Mouse (Mus musculus): ENCODE data around the gene Snph. TPM values are rescaled to one million over a fixed set of nuclear protein-coding genes. Genes with fewer than 3 reads are reported as not detected.

Snph gene
- polyA plus RNA-seq, 1 experiment = not detected

DNA sequence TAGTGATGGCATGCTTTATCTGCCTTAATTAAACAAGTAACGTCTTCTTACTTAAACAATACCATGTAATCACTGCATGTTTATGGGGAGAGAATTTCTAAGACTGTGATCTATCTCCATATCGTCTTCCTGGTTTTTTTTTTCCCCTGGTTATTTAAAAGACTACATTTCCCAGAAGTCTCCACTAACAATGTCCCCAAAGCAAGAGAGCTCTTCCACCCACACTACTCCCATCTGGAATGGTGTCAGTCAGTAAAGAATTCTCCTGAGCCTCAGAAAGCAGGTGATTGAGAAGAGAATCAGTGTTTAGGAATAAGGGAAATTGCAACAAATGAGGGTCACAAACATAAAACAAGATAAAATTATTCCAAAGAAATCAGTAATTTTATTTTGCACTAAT, 2.5 kb upstream of the Snph start:
- H3ac ChIP-seq (ENCODE audit: control insufficient read depth, insufficient read length) = no peak overlapping the region
- no peak overlapping the region for H3K4me3 ChIP-seq
- no peak for TF ChIP-seq CEBPB (IDR thresholded peaks at IDR 0.05; ENCODE audit: insufficient read depth, poor library complexity, severe bottlenecking)
- TF ChIP-seq SRF (IDR thresholded peaks at IDR 0.05; ENCODE audit: control insufficient read depth, insufficient read length, low read depth) = no peak
- no peak for TF ChIP-seq POLR2AphosphoS2 (IDR thresholded peaks at IDR 0.05; ENCODE audit: insufficient read length, low read depth)
- no peak for TF ChIP-seq POLR2A (IDR thresholded peaks at IDR 0.05; ENCODE audit: insufficient read length, low read depth)
- no peak for TF ChIP-seq USF1 (IDR thresholded peaks at IDR 0.05; ENCODE audit: low read depth)
- no peak for TF ChIP-seq MYOG (IDR thresholded peaks at IDR 0.05; ENCODE audit: control insufficient read depth in 1 of 3, insufficient read depth in 1 of 3, insufficient read length in 2 of 3, low read depth in 2 of 3)
- TF ChIP-seq MYOD1 (IDR thresholded peaks at IDR 0.05; ENCODE audit: control insufficient read depth in 1 of 3, insufficient read length in 2 of 3, low read depth in 2 of 3) = no peak
- no peak for TF ChIP-seq TCF12 (IDR thresholded peaks at IDR 0.05; ENCODE audit: insufficient read depth, poor library complexity, severe bottlenecking)
- no peak for TF ChIP-seq REST (IDR thresholded peaks at IDR 0.05; ENCODE audit: insufficient read depth, insufficient read length)
- TF ChIP-seq TCF3 (IDR thresholded peaks at IDR 0.05; ENCODE audit: insufficient read length, low read depth) = no peak
- TF ChIP-seq MAX (IDR thresholded peaks at IDR 0.05; ENCODE audit: low read depth) = no peak
- no peak for TF ChIP-seq E2F4 (IDR thresholded peaks at IDR 0.05; ENCODE audit: insufficient read depth)
- H3K4me2 ChIP-seq (ENCODE audit: low read depth) = no peak overlapping the region
- peaks cover 28% of the 10 kb centered on the region for H3K27me3 ChIP-seq (ENCODE audit: control insufficient read depth, insufficient read depth, insufficient read length)
- no peaks in the 10 kb centered on the region for H3K79me2 ChIP-seq (ENCODE audit: control insufficient read depth, insufficient read depth)
- no peaks in the 10 kb centered on the region for H3K36me3 ChIP-seq (ENCODE audit: control insufficient read depth, insufficient read depth)

DNA sequence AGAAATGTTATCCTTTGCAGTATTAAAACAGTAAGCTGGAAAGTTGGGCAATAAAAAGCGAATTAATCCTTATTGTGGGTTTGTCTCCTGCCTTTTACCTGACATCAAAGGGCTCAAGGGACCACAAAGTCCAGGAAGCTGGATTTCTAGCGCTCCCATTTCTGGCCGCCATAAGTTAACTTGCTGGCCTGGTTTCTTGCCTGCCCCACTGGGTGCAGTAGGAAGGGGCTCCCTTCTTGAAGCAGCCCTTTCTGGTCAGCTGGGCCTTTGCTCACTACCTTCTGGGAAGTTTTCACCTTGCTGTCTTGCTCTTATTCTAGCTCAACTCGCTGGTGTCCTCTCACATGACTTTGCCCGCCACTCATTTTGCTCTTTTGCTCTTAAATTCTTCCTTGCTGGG, 589 bp upstream of the Snph start:
- Histone ChIP-seq H3K4me2 (ENCODE audit: low read depth) (no peak overlapping the region), H3ac (ENCODE audit: control insufficient read depth, insufficient read length) (no peak overlapping the region), H3K79me2 (ENCODE audit: control insufficient read depth, insufficient read depth) (no peaks in the 10 kb centered on the region), H3K27me3 (ENCODE audit: control insufficient read depth, insufficient read depth, insufficient read length) (peaks cover 37% of the 10 kb centered on the region), H3K4me3 (no peak overlapping the region), H3K36me3 (ENCODE audit: control insufficient read depth, insufficient read depth) (no peaks in the 10 kb centered on the region)
- TF ChIP-seq SRF (IDR thresholded peaks at IDR 0.05; ENCODE audit: control insufficient read depth, insufficient read length, low read depth) (no peak), MYOD1 (IDR thresholded peaks at IDR 0.05; ENCODE audit: control insufficient read depth in 1 of 3, insufficient read length in 2 of 3, low read depth in 2 of 3) (no peak), TCF12 (IDR thresholded peaks at IDR 0.05; ENCODE audit: insufficient read depth, poor library complexity, severe bottlenecking) (no peak), USF1 (IDR thresholded peaks at IDR 0.05; ENCODE audit: low read depth) (no peak), REST (IDR thresholded peaks at IDR 0.05; ENCODE audit: insufficient read depth, insufficient read length) (no peak), MYOG (IDR thresholded peaks at IDR 0.05; ENCODE audit: control insufficient read depth in 1 of 3, insufficient read depth in 1 of 3, insufficient read length in 2 of 3, low read depth in 2 of 3) (no peak), POLR2A (IDR thresholded peaks at IDR 0.05; ENCODE audit: insufficient read length, low read depth) (no peak), CEBPB (IDR thresholded peaks at IDR 0.05; ENCODE audit: insufficient read depth, poor library complexity, severe bottlenecking) (no peak), MAX (IDR thresholded peaks at IDR 0.05; ENCODE audit: low read depth) (no peak)

DNA sequence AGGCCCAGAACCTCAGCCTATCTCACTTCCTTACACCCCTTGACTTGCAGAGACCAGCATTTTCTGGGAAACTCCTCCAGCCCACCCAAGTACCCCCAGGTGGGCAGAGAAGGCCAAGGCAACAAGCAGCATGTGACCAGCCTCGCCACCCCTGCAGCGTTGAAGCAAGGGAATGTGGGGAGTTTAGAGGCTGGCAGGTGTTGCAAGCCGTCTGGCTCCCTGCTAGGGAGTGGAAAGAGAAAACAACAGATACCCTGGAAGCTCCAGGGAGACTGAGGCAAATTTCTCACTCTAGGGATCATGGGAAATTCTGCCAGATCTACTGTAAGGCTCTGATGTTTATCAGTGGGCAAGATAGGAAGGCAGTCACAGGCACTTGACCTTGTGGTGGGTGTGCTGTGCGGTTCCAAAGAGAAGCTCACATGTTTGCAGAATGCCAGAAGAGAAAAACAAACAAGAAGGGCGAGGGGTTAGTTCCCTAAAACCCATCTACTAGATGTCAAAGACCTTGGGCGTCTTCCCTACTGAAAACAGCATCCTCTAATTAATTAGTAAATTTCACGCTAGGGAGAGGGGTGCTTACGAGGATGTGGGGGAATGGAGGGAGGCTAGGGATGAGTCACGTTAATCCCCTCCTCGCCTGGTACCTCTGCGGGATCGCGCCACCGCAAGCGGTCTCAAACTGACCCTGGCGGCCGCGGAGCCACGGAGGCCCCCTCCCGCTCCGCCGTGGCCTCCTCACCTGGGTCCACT, 811 bp downstream of the Snph start:
- Histone ChIP-seq H3ac (ENCODE audit: control insufficient read depth, insufficient read length) (no peak overlapping the region), H3K4me3 (no peak overlapping the region), H3K79me2 (ENCODE audit: control insufficient read depth, insufficient read depth) (no peaks in the 10 kb centered on the region), H3K27me3 (ENCODE audit: control insufficient read depth, insufficient read depth, insufficient read length) (peaks cover 37% of the 10 kb centered on the region), H3K36me3 (ENCODE audit: control insufficient read depth, insufficient read depth) (no peaks in the 10 kb centered on the region), H3K4me2 (ENCODE audit: low read depth) (no peak overlapping the region)
- no peak for TF ChIP-seq SRF (IDR thresholded peaks at IDR 0.05; ENCODE audit: control insufficient read depth, insufficient read length, low read depth)
- no peak for TF ChIP-seq MYOD1 (IDR thresholded peaks at IDR 0.05; ENCODE audit: control insufficient read depth in 1 of 3, insufficient read length in 2 of 3, low read depth in 2 of 3)
- TF ChIP-seq MYOG (IDR thresholded peaks at IDR 0.05; ENCODE audit: control insufficient read depth in 1 of 3, insufficient read depth in 1 of 3, insufficient read length in 2 of 3, low read depth in 2 of 3) = no peak
- TF ChIP-seq USF1 (IDR thresholded peaks at IDR 0.05; ENCODE audit: low read depth) = no peak
- no peak for TF ChIP-seq REST (IDR thresholded peaks at IDR 0.05; ENCODE audit: insufficient read depth, insufficient read length)
- TF ChIP-seq MAX (IDR thresholded peaks at IDR 0.05; ENCODE audit: low read depth) = no peak
- no peak for TF ChIP-seq POLR2AphosphoS2 (IDR thresholded peaks at IDR 0.05; ENCODE audit: insufficient read length, low read depth)
- TF ChIP-seq TCF3 (IDR thresholded peaks at IDR 0.05; ENCODE audit: insufficient read length, low read depth) = no peak
- no peak for TF ChIP-seq POLR2A (IDR thresholded peaks at IDR 0.05; ENCODE audit: insufficient read length, low read depth)
- no peak for TF ChIP-seq E2F4 (IDR thresholded peaks at IDR 0.05; ENCODE audit: insufficient read depth)
- no peak for TF ChIP-seq TCF12 (IDR thresholded peaks at IDR 0.05; ENCODE audit: insufficient read depth, poor library complexity, severe bottlenecking)
- TF ChIP-seq CEBPB (IDR thresholded peaks at IDR 0.05; ENCODE audit: insufficient read depth, poor library complexity, severe bottlenecking) = no peak

DNA sequence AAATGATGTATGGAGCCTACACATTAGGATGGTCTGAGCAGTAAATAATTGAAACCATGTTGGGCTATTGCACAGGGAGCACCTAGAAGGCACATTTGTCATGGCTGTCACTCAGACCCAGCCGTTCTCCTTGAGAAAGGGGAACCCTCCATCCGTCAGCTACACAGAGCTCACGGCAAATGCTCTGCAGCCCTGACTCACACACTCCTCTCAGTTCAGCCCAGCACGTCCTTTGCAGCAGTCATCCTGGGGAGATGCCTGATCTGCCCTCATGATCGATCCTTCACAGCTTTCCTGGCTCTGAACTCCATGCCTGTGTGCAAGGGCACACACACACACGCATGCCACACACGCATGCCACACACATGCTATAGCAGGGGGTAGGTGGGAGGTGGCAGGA, 3.1 kb downstream of the Snph start:
- TF ChIP-seq E2F4 (IDR thresholded peaks at IDR 0.05; ENCODE audit: insufficient read depth) (no peak), POLR2A (IDR thresholded peaks at IDR 0.05; ENCODE audit: insufficient read length, low read depth) (no peak), POLR2AphosphoS2 (IDR thresholded peaks at IDR 0.05; ENCODE audit: insufficient read length, low read depth) (no peak), SRF (IDR thresholded peaks at IDR 0.05; ENCODE audit: control insufficient read depth, insufficient read length, low read depth) (no peak), MYOD1 (IDR thresholded peaks at IDR 0.05; ENCODE audit: control insufficient read depth in 1 of 3, insufficient read length in 2 of 3, low read depth in 2 of 3) (no peak)
- Histone ChIP-seq H3K36me3 (ENCODE audit: control insufficient read depth, insufficient read depth) (no peaks in the 10 kb centered on the region), H3K27me3 (ENCODE audit: control insufficient read depth, insufficient read depth, insufficient read length) (peaks cover 41% of the 10 kb centered on the region), H3K4me3 (no peak overlapping the region), H3ac (ENCODE audit: control insufficient read depth, insufficient read length) (no peak overlapping the region), H3K79me2 (ENCODE audit: control insufficient read depth, insufficient read depth) (no peaks in the 10 kb centered on the region), H3K4me2 (ENCODE audit: low read depth) (no peak overlapping the region)
